Mouse (Mus musculus): ENCODE data around the gene Bmpr1b.

Gene Bmpr1b

DNA sequence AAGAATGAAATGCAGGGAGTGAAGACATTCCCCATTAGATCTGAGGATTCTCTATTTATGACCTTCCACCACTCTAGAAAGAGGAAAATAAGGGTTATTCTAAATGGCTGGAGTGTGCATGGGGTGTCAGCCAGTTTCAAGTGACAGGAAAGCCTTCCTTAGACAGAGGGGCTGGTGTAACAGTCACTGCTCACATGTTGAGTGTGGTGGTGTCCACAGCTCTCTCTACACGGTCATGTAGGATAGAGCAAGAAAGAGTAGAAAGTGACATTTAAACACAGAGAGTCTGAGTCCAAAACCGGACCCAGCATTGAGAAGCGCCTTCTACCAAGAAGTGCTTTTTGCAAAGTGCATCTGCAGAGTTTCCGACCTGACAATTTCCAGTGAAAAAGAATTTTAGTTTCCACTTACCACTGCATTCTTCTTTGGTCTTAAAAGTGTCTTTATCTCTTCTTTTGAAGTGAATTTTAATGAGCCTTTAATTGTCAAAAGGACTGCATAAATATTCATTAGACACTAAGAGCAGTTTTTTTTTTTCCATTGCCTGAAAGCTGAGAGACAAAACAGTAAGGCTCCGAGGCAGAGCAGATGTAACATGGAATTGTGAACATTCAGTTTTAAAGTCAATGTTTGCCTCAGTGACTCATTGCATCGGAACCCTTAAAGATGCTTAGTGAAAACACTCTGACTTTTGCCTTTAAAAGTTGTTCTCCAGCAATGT lies 263.2 kb downstream of the Bmpr1b start:
- CTCF ChIA-PET = no interaction called here

DNA sequence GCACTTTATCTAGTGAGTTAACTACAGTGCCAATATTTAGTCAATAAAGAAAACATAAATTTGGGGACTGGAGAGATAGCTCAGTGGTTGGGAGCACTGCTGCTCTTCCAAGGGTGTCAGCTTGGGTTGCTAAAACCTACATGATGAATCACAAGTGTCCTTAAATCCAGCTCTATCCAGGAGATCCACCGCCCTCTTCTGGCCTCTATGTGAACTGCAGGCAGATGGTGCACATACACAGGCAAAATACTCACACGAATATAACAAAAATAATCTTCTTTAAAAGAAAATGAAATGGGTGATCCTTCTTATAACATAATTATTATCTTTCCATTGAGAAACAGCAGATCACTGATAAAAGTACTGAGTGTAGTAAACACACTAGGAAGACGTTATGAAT lies 268.9 kb downstream of the Bmpr1b start:
- CTCF ChIA-PET = no interaction called here

DNA sequence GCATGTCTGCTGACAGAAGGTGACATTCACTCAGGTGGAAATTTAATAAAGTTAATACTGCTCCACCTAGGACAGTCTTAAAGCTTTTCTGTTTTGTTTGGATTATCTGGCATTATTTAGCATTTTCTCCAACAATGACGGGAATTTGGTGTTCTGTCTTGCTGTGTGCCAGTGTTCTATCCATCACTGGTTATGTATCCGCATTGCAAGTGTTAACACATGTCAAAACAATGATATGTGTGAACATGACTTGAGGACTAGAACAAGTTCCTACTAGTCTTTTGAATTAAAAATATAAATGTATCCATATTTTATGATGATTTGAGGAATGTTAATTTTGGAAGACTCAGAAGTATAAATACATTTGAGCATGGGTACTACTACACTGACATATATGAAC lies 269.7 kb downstream of the Bmpr1b start:
- CTCF ChIA-PET = no interaction called here

DNA sequence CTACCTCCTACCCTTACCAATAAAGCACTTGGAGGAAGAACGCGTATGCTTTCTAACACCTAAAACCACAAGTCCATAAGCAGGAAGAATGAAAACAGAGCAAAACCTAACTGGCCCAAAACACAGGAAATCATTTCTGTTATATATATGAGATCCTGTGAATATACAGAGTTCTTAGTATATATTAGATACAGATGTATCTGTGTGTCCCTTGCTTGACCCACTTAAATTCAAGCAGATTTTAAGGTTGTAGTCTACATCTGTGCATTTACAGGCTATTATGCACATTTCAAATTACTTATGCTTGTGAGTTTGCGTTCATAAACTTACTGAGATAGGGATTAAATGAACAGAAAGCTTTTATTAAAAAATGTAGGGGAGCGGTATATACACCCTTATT lies 271.5 kb downstream of the Bmpr1b start:
- CTCF ChIA-PET = no interaction called here

DNA sequence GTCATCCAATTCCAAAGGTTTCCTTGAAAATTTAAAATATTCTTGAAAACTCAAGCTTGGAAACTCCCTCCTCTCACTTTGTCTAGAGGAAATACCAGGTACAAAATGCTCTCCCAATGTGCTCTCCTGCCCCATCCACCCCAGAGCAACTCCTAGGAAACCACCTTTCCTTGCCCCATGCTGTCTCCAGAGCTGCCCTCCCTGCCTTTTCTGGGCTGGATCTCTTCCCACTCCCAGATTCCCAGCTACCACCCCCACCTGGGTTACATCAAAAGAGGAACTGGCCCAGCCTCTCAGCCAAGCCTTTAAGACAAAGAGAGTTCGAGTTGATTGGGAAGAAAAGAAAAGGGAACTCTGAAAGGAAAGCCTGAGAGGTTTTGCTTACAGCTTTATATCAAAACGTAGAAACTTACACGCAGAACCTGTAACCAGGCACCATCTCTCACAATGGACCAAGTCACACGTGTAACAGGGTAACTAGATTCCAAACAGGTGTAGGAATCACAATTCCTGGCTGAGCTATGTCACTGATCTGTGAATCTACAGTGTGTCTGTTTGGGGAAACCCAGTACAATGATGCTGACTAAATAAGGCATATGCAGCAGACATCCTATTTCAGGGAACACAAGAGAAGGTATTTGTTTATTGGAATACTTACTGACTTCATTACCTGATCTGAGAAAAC lies 272.2 kb downstream of the Bmpr1b start:
- CTCF ChIA-PET = no interaction called here

DNA sequence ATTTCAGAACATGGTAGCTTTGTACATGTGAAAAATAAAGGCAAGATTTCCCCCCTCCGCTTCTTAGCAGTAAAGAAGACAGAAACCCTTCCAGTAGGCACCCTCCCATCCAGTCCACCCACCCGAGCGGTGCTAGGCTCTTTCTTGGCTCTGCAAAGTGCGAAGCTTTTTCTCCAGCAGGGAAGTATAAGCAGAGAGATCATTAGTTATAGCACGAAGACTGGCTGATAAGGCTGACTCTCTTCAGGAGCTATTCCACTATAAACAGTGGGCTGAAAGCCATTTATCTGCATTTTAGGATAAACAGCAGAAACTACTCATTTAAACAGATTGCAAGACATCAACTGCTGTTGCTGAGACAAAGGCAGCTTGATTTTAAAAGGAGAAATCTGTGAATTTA lies 274.1 kb downstream of the Bmpr1b start:
- CTCF ChIA-PET = no interaction called here

DNA sequence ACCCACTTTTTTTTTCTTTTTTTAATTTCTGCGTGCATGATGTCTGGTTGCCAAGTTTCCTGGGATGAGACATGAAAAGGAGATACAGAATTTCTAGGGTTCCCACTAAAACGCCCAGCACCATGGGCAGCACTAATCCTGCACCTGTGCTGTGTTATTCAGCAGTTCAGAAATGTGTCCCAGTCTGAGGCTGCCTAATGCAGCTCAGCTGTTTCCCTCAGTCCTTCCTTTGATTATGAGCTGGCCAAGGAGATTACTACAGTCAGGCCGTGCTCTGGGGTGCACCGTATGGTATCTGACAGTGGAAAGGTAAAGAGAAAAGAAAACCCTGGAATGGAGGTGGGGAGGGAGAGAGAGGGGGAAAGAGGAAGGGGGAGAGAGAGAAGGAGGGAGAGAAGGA lies 278.6 kb downstream of the Bmpr1b start:
- CTCF ChIA-PET = no interaction called here

DNA sequence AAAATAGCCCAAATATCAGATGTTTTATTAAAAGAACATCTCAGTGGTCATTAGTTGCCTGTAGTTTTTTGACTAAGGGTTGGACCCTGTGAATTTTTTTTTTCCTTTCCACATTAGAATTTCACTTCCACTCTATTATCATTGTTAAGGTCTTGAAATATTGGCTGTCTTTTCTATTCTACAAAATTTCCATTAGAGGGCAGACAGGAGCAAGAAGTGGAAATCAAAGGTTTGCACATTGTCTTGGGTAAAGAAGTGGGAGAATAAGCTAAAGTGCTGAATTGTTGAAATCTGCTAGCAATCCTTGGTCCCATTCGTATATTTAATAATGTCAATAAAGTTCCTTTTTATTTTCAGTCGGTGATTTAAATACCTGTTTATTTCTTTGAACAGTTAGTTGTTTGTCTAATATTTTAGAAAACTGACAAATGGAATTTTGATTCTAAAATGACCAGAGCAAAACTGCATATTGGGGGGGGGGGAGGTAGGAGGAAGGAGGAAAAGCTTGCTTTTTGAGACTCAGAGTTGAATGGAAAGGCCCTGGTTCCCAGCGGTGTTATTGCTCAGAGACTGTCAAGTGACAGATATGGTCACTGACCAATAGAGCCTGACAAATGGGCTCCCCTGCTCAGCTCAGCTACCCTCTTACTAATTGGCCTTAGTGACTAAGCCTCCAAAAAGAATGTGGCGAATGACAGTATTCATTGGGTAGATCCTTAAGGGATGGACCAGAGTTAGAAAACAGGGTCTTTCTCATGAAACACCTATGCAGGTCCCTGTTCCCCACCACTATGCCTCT lies 281.6 kb downstream of the Bmpr1b start:
- CTCF ChIA-PET = interaction anchor here (0.6 kb wide), 1 partner anchor 36 kb away, joined by 3 read pairs; no protein-coding TSS in a partner anchor

DNA sequence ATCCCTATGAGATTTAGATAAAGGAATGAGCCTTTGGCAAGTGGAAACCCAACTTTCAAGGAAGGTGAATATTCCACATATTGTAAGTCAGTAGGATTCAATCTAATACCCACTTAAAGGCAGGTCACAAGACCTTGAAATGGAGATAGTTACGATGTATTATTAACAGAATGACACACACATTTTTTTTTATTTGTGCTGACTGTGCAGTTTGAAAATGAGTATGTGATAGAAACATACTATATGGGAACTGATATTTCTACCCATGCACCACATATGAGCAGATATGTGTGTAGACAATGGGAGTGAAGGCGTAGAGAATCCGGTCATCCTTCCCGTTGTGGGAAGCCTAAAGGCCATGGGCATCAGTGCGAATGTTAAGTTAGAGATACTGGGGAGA lies 285.0 kb downstream of the Bmpr1b start:
- CTCF ChIA-PET = no interaction called here

DNA sequence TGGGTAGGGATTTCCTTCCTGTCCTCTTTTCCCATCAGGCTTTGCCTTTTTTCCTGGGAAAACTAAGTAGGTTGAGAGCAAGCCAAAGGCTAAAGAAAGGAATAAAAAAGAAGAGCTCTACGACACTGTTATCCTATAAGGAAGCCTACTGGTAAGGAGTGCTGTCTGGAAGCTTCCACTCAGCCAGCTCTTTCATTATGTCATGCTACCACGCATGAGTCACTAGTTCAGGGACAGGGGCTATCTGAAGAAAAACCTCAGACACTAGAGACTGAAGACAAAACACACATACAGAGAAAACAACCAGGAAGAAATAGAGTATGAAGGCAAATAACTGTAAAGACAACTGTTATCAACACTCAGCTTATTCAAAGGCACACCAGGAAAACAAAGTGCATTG lies 286.7 kb downstream of the Bmpr1b start:
- CTCF ChIA-PET = no interaction called here

DNA sequence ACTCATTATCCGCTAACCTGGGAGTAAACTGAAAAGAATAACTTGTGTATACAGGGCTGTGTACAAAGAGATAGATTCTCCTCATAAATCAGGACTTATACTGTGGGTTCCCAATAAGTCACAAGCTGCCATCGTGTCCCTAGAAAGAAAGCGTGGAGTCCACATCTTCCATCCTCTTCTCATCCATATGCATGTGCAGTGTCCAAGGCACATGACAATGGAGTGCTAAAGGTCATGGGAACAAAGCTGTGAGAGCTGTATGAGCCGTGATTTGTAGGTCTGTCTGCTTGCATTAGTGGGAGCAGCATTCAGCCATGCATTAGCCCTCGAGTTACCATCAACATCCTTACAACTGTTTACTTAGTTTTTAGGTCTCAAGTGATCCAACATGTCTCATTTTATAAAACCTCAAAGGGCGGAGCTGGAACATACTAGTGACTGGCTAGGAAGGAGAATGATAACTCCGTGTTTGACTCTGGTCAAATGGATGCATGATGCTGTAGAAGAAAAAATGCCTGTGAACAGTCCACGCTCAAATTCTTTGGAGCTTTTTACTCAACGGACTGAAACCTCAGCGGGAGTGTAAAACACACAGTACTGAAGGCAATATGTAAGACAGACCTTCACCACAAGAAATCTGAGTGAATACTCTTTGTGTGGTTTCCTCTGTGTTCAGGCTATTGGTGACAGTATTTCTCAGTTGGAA lies 296.7 kb downstream of the Bmpr1b start:
- CTCF ChIA-PET = no interaction called here

DNA sequence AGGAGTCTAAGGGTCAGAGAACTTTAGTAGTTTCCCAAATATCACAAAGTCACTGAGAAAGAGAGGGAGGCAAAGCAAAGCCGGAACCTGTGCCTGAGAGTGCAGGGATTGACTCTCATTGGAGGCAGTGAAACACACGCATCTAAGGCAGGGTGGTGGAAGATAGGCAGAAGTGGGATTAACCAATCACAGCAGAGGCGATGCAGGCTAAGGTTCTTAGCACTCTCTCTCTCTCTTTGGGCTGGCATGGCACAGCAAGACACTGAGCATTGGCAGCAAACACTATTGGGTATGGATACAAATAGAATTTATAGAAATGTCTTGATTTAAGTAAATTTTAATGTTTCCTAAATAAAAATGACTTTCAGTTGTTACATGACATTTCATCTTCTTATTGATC lies 297.4 kb downstream of the Bmpr1b start:
- CTCF ChIA-PET = no interaction called here

DNA sequence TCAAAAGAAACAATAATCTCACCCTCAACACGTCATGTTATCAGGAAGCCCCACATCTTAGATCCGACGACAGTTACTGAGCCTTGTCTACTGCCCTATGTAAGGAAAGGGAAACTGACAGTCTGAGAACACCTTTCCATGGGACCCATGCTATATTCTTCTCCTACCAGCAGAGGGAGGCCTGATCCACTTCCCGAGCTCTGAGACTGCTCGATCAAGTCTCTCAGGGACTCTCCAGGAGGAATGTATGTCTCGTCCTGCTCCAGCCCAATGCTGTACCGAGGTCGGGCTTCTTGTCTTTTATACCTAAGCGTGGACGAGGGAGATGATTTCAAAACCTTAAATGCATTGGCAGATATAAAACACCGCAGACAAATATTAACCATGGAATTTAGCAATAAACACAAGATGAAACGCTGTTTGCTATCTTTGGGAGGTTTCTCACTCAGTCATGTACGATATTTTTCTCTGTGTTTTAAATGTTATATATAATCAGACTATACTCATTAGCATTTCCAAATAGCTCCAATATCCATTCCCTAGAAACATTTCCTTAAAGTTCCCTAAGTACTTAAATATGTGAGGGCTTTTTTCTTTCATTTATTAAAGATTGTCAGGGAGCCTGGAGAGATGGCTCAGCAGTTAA lies 306.3 kb downstream of the Bmpr1b start:
- CTCF ChIA-PET = no interaction called here

DNA sequence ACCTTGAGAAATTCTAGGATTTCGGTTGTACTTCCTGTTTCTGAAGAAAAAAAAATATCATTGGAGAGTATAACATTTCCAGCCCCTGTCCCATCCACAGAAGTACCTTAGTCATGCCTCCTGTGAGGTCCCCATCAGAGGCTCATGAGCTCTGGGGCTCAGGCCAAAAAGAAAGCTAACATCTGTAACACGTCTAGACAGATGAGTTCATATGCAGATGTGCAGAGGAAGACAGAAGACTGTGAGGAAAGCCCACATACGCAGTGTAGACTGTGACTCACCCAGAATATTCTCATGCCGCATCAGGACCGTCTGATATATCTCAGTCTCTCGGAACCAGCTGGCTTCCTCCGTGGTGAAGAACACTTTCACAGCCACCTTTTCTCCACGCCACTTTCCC lies 312.1 kb downstream of the Bmpr1b start:
- CTCF ChIA-PET = no interaction called here

DNA sequence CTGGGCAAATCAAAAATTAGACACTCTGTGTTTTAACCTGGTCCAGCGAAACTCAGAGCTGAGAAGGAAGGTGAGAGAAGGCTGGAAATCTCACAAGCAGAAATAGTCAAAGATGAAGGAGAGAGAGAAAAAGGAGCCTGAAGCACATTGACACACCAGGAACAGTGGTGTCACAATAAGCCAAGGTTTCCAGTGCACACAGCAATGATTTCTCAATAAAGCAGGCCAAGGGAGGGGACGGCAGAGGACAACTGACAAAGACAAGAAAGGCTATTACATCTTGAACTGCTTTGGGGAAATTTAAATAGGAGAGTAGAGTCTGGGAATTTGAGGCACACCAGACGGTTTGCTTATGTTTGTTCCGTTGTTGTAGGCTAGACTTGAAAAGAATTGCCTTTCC lies 314.9 kb downstream of the Bmpr1b start:
- CTCF ChIA-PET = interaction anchor here (0.7 kb wide), 1 partner anchor 18 kb away, joined by 4 read pairs; no protein-coding TSS in a partner anchor

DNA sequence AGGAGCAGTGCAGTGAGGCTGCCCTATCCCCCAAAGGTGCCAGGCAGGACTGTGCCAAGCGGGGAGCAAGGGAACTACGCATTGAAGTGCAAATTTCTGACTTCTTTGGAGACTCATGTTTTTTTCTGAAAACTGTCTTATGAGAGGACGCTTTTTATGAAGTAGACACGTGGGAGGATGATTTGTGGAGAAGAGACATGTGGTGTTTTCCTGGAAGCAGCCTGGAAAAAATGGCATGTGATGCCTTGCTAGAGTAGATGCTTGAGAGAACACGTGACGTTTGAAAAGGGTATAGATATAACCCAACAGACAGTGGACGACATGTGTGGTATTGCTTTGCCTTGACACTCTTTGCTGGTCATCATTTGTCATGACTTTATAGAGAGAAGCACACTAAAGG lies 319.1 kb downstream of the Bmpr1b start:
- CTCF ChIA-PET = no interaction called here

DNA sequence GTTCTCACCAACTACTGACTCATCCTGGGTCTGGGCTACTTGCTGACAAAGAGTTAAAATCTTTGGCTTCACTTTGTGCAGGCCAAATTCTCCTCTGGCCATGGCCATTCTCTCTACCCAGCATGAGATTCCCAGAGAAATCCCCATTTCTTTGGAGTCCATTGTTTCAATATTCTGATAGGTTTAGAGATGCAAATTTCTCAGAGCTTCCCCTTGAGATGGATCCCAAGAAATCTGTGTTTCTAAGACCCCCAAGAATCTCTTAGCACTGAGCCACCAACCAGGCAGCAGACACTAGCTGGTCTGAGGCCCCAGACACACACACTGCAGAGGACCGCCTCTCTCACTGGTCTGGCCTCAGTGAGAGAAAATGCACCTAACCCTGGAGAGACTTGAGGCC lies 320.0 kb downstream of the Bmpr1b start:
- CTCF ChIA-PET = no interaction called here

DNA sequence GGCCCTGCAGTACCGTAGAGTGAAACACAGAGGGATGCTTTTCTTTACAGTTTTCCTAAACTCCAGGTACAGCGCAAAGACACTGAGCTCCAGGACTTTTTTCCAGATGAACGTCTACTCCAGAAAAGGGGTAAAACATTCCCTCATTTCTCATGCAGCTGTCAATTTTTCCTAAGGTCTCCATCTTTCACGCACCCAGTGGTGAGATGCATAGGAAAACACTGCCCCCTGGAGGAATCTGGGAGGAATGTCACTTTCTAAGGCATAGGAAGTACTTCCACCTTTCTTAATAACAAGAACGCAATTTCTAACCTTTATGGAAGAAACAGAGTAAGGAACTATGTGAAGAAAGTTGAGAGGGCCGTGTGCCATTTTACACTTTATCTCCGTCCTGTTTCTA lies 330.4 kb downstream of the Bmpr1b start:
- CTCF ChIA-PET = no interaction called here

DNA sequence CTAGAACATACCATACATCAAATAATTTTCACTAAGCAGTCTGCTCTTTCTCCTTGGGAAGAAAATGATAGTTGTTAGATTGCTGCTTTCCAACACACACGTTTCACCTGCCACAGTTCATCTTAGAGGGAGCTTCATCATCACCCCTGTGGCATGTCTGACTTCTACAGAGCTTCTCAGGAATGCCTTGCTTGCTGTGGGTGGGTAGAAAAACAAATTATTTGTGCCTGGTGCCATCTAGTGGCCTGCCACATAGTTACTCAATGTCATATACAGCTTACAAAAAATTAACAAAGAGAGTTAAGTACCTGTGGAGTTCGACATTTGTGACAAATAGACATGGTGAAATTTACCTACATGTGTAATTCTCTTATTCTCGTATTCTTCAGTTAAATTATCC lies 338.1 kb downstream of the Bmpr1b start:
- CTCF ChIA-PET = no interaction called here

DNA sequence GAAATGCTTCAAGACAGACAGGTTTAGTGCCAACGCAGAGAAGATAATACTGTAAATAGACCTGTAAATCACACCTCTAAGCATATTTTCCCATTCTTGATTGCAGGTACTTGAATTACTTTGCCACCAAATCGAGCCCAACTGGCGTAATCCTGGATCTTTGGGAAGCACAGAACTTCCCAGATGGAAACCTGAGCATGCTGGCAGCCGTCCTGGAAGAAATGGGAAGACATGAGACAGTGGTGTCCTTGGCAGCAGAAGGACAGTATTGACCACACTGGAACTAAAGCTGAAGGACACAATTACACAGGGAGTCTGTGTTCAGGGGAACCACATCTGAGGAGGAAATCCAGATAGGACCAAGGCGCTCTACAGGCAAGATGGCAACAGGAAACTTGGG lies 340.9 kb downstream of the Bmpr1b start:
- CTCF ChIA-PET = no interaction called here

DNA sequence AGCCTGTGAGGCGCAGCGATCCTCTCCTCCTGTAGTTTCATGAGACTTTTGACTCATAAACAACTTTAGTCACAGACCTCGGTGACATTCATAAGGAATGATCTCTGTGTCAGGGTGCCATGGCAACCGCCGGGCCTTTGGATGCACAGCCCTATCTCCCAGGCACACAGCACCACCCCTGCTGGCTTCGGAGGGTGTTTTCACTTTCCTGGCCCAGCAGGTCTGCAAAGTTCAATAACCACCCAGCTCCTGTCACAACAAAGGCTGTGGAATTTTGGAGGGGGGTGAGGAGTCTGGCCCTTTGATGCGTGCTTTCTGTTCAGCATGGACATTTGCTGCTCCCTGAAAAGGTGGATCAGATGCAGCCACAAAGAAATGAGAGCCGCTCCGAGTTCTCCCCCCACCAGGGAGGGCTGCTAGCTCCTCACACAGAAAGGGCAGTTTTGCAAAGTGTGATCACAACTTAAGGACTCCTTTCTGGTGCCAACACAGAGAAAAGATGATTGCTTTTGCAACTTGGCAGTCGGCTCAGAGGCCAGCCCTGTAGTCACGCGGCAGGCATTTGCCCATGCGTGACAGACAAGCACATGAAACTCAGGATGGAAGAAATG lies 349.8 kb downstream of the Bmpr1b start:
- CTCF ChIA-PET = no interaction called here

Measured in spleen, embryonic (tissue).